Mouse (Mus musculus) liver, embryonic 14.5 days (tissue): ENCODE results near the gene Sh3bp4.

Experiments
- CTCF ChIP-seq: IDR thresholded peaks from 2 replicates; pipeline ENCODE4 v1.5.1; 2016; ENCODE audit warnings: antibody characterized with exemption, low read depth, control low read depth
- EP300 ChIP-seq: IDR thresholded peaks from 2 replicates; pipeline ENCODE4 v1.6.1; 2016; ENCODE audit warnings: antibody characterized with exemption, low read depth

- TF ChIP-seq CTCF: no peak
- no peak for TF ChIP-seq EP300
These were observed 17.9 kb downstream of the Sh3bp4 start for GRCm38 (mm10) chr1:89088144-89088543.
